Mouse (Mus musculus) small intestine, adult 2 months (tissue): ENCODE results near the gene Arf3.

ENCODE experiments used
- CTCF ChIP-seq: fragments of 200-500 bp; IDR thresholded peaks from 2 replicates; pipeline ENCODE4 v1.5.1; 2012; ENCODE audit warnings: low read depth, mild to moderate bottlenecking, control low read depth, inconsistent platforms, low read length, moderate library complexity, mixed read lengths; ENCODE audit not compliant: insufficient replicate concordance, insufficient read length; ENCODE audit errors: extremely low read depth
- POLR2A ChIP-seq: fragments of 200-500 bp; IDR thresholded peaks from 2 replicates; pipeline ENCODE4 v1.6.1; 2012; ENCODE audit warnings: low read depth, mild to moderate bottlenecking, control low read depth, inconsistent platforms, low read length, moderate library complexity

DNA sequence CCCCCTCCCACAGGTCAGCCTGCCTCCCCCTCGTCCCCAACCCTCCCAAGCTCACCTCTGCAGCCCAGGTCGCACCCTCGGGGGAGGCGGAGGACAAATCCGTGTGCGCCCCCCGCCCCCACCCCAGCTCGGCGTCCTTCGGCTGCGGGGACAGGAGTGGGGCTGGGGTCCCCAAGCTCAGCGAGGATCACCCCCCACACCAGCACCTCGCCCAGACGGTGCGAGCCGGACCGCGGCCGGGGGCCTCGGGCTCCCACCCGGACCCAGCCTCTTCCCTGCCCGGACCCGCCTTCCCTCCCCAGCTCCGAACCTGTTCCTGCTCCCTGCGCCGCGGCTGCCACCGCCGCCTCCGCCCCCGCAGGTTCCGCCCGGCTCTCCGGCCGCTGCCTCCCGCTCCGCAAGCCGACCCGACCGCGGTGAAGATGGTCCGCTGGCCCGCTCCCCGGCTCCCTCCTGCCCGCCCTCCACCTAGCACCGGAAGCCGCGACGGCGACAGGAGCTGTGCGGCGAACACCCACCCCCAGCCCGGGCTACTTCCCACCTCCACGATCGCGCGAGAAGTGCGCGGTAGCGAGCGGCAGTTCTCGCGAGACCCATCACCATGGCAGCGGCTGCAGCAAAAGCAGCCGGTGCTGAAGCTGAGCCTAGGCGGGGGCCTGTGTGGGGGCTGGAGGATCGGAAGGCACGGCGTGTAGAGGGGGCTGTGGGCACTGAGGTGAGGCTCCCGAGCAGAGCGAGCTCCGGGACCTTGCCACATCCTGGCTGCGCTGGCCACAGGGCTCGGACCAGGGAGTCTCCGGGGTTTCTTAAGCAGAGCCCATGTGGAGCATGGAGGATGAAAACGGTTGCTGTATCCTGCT lies at the start of gene Arf3:
- TF ChIP-seq POLR2A = peak; percentile 79
- TF ChIP-seq CTCF = no peak
